ENCODE assay signal across 8 mouse cellular contexts in genomic region chr7:75641415-75642177, GRCm38 (mm10).
DNase-seq lines count a peak whose midpoint lies in the region; ATAC-seq and TF ChIP-seq lines count a peak whose summit lies in the region.

No protein-coding gene starts in this region.

- DNase-seq in kidney, postnatal 0 days (ENCODE audit: low spot score): peak; percentile 53
- DNase-seq in kidney, postnatal 25 days: no peak
- DNase-seq in brain, embryonic 14.5 days (ENCODE audit: low read depth): peak; percentile 26
- peak; percentile 28 for DNase-seq in midbrain, embryonic 14.5 days
- no peak for DNase-seq in cerebellum, postnatal 14 days
- DNase-seq in thymus, postnatal 14 days: no peak
- DNase-seq in kidney, postnatal 4 days: no peak

- TF ChIP-seq CTCF in kidney, postnatal 0 days (IDR thresholded peaks at IDR 0.05; ENCODE audit: low read depth): no peak
- TF ChIP-seq CTCF in brain, embryonic 14.5 days (IDR thresholded peaks at IDR 0.05; ENCODE audit: borderline replicate concordance, extremely low read depth, insufficient read depth, insufficient read length): no peak

- no peaks in the 10 kb centered on the region for H3K36me3 ChIP-seq in kidney, postnatal 0 days (ENCODE audit: insufficient read depth, low read length)
- H3K36me3 ChIP-seq in hindbrain, embryonic 12.5 days: no peaks in the 10 kb centered on the region
- no peaks in the 10 kb centered on the region for H3K36me3 ChIP-seq in midbrain, embryonic 14.5 days (ENCODE audit: control insufficient read depth, insufficient read depth, low read length)

- H3K4me1 ChIP-seq in kidney, postnatal 0 days (replicated peaks; ENCODE audit: insufficient read depth, low read length): peaks cover 17% of the 10 kb centered on the region
- H3K4me1 ChIP-seq in hindbrain, embryonic 12.5 days: peaks cover 24% of the 10 kb centered on the region
- H3K4me1 ChIP-seq in midbrain, embryonic 14.5 days (ENCODE audit: control insufficient read depth, insufficient read depth, low read length): peaks cover 18% of the 10 kb centered on the region

- H3K4me2 ChIP-seq in kidney, postnatal 0 days (ENCODE audit: low read length): peak overlapping the region; percentile 48
- H3K4me2 ChIP-seq in hindbrain, embryonic 12.5 days (replicated peaks): peak overlapping the region; percentile 56
- H3K4me2 ChIP-seq in midbrain, embryonic 14.5 days (ENCODE audit: low read length): peak overlapping the region; percentile 67

- peak overlapping the region; percentile 82 for H3K27ac ChIP-seq in kidney, postnatal 0 days
- H3K27ac ChIP-seq in hindbrain, embryonic 12.5 days: 0 out of 2 replicates have a peak overlapping the region, but pooled peaks have one; percentile 48
- no peak overlapping the region for H3K27ac ChIP-seq in midbrain, embryonic 14.5 days (replicated peaks; ENCODE audit: low read depth, low read length)

- no peak overlapping the region for H3K9ac ChIP-seq in kidney, postnatal 0 days (ENCODE audit: low read depth, low read length)
- no peak overlapping the region for H3K9ac ChIP-seq in hindbrain, embryonic 12.5 days
- H3K9ac ChIP-seq in midbrain, embryonic 14.5 days (replicated peaks; ENCODE audit: low read length): no peak overlapping the region

- no peaks in the 10 kb centered on the region for H3K9me3 ChIP-seq in kidney, postnatal 0 days (replicated peaks; ENCODE audit: low read length)
- no peaks in the 10 kb centered on the region for H3K9me3 ChIP-seq in hindbrain, embryonic 12.5 days (replicated peaks)
- no peaks in the 10 kb centered on the region for H3K9me3 ChIP-seq in midbrain, embryonic 14.5 days (ENCODE audit: control insufficient read depth, low read length)

- 43% methylated on average over 9 of the region's 9 CpGs for WGBS in kidney, postnatal 0 days
- 57% methylated on average over 9 of the region's 9 CpGs for WGBS in hindbrain, embryonic 12.5 days
- WGBS in midbrain, embryonic 14.5 days: 47% methylated on average over 9 of the region's 9 CpGs

- no peak for ATAC-seq in kidney, postnatal 0 days (replicated peaks; ENCODE audit: low FRiP score, low read depth)
- 0 out of 2 replicates have a peak, but pooled peaks have one; percentile 32 for ATAC-seq in hindbrain, embryonic 12.5 days (ENCODE audit: low FRiP score)
- no peak for ATAC-seq in midbrain, embryonic 14.5 days (ENCODE audit: low FRiP score, low TSS enrichment)

- H3K4me3 ChIP-seq in kidney, postnatal 0 days (replicated peaks; ENCODE audit: low read depth, low read length): no peak overlapping the region
- H3K4me3 ChIP-seq in hindbrain, embryonic 12.5 days: no peak overlapping the region
- no peak overlapping the region for H3K4me3 ChIP-seq in midbrain, embryonic 14.5 days (replicated peaks; ENCODE audit: low read depth, low read length)

- no peaks in the 10 kb centered on the region for H3K27me3 ChIP-seq in kidney, postnatal 0 days (ENCODE audit: insufficient read depth, low read length)
- H3K27me3 ChIP-seq in hindbrain, embryonic 12.5 days: no peaks in the 10 kb centered on the region
- H3K27me3 ChIP-seq in midbrain, embryonic 14.5 days (ENCODE audit: control insufficient read depth, insufficient read depth, low read length): no peaks in the 10 kb centered on the region

- TF ChIP-seq POLR2A in brain, embryonic 14.5 days (IDR thresholded peaks at IDR 0.05; ENCODE audit: borderline replicate concordance, extremely low read depth, insufficient read depth, insufficient read length, poor library complexity, severe bottlenecking): no peak

Comparison
In these comparisons a context has a peak if more than half of its experiments do, and no peak if none do; other contexts are left out.
1. DNase-seq: peak in kidney, postnatal 0 days (single experiment), brain, embryonic 14.5 days (single experiment) and midbrain, embryonic 14.5 days (single experiment); none in kidney, postnatal 25 days (0 of 2), cerebellum, postnatal 14 days (0 of 2), thymus, postnatal 14 days (single experiment) and kidney, postnatal 4 days (0 of 2).
2. Peak in every context shown above with its lines, with median percentiles within 50 percentile points of each other: H3K4me2 ChIP-seq.